Mouse (Mus musculus) adrenal gland, postnatal 10 days (tissue): ENCODE results near the gene Tmbim6. TPM values are rescaled to one million over a fixed set of nuclear protein-coding genes. Genes with fewer than 3 reads are reported as not detected.
"Not testable (repeated sequence)": the region's sequence is repeated elsewhere in the genome, so short reads cannot be mapped to it uniquely, and the experiment has no call there.

ENCODE experiments used
- DNase-seq: peaks from one replicate; pipeline ENCODE4 v3.0.0; 2021; ENCODE audit warnings: mixed read lengths
- total RNA-seq, 2 experiments: library from RNA; stranded (reverse); gene quantifications; 2 replicates each; pipeline ENCODE4 v1.2.3; 2021

Tmbim6 gene
- total RNA-seq, 2 experiments from 2014 or later: 581 to 642 TPM

- DNase-seq: no peak
Observed at GRCm38 (mm10) chr15:99382893-99383292, 9.8 kb upstream of the Tmbim6 start.

DNA sequence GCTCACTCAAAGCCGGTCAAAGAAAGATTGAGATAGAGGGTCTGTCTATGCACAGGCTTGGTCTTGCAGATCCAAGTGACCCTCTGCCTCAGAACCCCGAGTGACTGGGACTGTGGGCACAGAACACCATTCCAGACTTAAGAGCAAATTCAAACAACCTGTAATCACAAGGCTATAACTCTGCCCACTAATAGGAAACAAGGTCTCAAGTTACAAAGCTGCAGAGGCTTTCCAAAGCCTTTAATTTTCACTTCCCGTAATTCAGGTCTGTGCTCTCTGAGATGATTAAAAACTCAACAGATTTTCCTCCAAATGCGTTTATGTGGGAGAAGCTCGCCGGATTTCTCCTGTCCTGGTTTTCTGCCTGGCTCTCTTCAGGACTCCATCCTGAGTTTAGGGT, 8.6 kb upstream of the Tmbim6 start:
- DNase-seq: no peak

DNA sequence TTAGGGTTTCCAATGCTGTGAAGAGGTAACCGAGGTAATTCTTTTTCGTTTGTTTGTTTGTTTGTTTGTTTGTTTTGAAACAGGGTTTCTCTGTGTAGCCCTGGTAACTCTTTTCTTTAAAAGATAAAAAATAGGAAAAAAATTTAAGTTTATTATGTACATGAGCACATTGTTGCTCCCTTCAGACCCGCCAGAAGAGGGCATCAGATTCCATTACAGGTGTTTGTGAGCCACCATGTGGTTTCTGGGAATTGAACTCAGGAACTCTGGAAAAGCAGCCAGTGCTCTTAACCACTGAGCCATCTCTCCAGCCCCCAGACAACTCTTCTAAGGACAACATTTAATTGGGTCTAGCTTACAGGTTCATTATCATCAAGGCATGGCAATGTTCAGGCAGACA, 6.6 kb upstream of the Tmbim6 start:
- DNase-seq: not testable (repeated sequence)

- DNase-seq: no peak
Observed at GRCm38 (mm10) chr15:99386796-99387195, 5.9 kb upstream of the Tmbim6 start.

- DNase-seq: no peak
Observed at GRCm38 (mm10) chr15:99387976-99388375, 4.7 kb upstream of the Tmbim6 start.

DNA sequence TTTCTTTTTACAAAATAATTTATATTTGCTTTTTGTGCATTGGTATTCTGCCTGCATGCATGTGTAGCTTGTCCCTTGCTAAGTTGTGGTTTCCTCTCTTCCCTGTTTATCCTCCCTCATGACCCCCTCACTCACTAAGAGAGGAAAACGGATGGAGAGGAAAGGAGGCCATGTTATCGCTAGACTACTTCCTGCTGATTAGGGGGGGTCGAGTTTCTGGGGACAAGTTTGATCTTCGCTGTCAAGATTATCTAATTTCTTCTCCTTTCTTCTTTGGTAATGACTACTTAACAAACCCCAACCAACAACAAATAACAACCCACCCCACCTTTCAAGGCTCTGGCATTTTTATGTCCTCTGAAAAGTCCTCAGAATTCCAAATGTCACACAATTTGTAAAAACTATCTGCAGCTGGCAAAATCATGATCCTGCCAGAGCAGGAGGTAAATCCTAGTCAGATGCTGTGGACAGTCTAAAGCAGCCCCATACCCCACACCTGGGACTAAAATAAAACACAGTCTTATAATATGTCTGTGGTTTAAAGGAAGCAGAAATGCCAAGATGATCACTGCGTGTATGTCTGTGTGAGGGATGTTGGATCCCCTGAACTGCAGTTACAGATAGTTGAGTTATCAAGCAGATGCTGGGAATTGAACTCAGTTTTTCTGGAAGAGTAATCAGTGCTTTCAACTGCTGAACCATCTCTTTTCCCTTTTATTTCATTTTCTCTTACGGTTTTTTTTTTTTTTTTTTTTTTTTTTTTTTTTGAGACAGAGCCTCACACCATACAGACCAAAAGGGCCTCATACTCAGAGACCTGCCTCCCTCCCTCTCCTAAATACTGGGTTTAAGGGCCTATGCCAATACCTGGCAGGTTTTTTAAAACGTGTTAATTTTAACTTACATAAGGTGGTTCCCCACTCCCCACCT, 1.9 kb upstream of the Tmbim6 start:
- DNase-seq: no peak

- peak; percentile 64 for DNase-seq
Observed at GRCm38 (mm10) chr15:99391975-99392374, 707 bp upstream of the Tmbim6 start.

- DNase-seq: peak; percentile 76
Observed at GRCm38 (mm10) chr15:99393386-99394252, 937 bp downstream of the Tmbim6 start.

DNA sequence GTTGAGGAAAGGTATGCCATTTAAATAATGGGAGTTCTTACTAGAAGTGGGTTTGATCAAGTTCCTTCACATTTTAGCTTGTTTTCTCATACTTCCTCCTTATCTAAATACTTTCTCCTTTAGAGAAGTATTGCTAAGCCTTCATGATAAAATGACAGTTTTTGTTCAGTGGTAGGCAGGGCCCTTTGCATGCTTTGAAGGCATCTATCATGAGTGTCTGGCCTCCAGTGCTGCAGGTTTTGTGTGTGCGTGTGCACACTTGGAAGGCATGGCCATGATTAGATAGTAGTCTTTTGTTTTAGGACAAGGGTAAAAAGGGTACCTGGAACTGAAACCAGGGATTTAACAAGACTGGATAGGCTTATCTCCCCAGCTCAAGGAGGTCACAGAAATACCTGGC, 3.8 kb downstream of the Tmbim6 start:
- DNase-seq: no peak

- DNase-seq: peak; percentile 75
Observed at GRCm38 (mm10) chr15:99396875-99397274, 4.2 kb downstream of the Tmbim6 start.

DNA sequence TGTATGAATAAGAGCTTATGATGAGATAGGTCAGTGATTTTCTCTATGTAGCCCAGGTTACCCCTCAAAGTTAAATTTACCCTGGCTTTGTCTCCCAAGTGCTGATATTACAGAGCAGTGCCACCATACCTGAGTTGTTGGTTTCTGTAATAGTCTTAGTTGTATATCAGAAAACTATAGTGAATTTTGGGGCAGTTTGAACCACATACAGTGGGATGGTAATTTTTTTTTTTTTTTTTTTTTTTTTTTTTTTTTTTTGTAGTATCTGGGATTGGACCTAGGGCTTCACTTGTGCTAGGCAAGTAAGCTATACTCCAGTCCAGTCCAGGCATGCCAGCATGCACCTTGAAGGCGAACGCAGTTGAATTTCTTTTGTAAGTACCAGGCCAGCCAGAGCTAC, 4.9 kb downstream of the Tmbim6 start:
- no peak for DNase-seq

- DNase-seq: peak; percentile 64
Observed at GRCm38 (mm10) chr15:99399503-99400245, 7.0 kb downstream of the Tmbim6 start.

DNA sequence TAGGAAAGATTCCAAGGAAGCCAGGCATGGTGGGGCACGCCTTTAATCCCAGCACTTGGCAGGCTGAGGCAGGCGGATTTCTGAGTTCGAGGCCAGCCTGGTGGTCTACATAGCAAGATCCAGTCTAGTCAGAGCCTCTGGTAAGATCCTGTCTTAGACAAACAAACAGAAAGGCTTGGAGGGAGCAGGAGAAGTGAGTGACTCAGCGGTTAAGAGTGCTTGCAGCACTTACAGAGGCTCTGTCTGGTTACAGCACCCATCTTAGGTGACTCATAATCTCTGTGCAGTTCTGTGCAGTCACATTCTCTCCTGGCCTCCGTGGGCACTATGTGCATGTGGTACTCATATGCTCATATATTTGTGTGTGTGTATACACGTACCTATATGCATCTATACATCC, 7.9 kb downstream of the Tmbim6 start:
- DNase-seq: no peak

- DNase-seq: no peak
Observed at GRCm38 (mm10) chr15:99403159-99403889, 10.6 kb downstream of the Tmbim6 start.

- DNase-seq: no peak
Observed at GRCm38 (mm10) chr15:99405150-99405549, 12.5 kb downstream of the Tmbim6 start.

DNA sequence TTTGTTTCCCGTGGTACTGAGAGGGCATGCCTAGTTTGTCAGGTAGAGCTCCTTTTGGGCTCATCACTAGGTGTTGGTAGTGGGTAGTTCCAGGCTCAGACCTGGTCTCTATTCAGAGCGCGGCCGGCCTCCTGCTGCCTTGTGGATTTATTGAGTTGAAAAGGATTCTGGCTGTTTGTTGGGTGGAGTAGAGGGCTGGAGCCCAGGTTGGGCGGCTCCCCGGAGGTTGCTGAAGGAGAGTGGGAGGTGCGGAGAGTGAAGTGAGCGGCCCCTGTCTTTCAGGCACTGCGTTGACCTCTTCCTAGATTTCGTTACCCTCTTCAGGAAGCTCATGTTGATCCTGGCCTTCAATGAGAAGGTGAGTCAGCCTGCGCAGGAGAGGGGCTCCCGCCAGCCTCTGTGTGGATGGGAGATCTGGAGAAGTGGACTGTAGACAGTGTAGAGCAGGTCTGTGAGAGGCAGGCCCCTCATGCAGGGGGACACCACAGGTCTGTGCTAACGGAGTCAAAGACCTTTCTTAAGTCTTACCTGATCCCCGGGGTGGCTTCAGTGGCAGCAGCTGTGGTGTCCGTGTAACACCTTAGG, 14.4 kb downstream of the Tmbim6 start:
- DNase-seq: no peak

GRCm38 (mm10) chr15:99408845-99409244, 16.2 kb downstream of the Tmbim6 start:
- peak; percentile 6 for DNase-seq

DNA sequence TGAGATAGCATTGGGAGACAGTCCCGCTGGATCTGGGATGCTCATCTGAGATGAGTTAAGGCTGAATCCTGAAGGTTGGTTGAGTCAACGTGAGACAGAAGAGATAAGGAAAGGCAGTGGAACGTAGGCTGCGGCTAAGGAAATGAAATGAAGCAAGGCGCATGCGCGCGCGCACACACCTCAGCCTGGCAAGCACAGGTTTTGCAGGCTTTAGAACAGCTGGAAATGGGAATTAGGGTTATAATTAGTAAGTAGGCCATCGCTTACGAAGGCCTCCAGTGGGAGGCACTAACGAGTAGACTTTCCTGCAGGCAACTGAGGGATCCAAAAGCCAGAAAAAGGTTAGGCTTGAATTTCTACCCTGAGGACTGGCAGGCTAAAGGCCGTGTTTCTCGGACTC, 19.1 kb downstream of the Tmbim6 start:
- DNase-seq: no peak

DNA sequence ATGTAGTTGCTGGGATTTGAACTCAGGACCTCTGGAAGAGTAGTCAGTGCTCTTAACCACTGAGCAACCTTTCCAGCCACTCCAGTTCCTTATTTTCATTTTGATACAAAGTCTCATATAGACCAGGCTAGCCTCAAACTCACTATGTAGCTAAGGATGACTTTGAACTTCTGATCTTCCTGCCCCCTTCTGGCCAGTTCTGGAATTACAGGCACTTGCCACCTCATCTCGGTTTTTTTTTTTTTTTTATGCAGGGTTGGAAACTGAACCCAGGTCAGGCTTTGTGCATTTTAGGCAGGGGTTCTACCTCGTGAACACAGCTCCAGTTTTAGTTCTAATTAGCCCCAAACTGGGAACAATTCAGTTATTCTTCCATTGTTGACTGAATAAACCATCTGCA, 23.1 kb downstream of the Tmbim6 start:
- DNase-seq: peak; percentile 68

GRCm38 (mm10) chr15:99416348-99416882, 23.7 kb downstream of the Tmbim6 start:
- DNase-seq: peak; percentile 88

GRCm38 (mm10) chr15:99416957-99417356, 24.3 kb downstream of the Tmbim6 start:
- DNase-seq: no peak
